Mouse (Mus musculus) adrenal gland, adult 8-10 months (tissue): ENCODE results near the gene Fgfr2. TPM values are rescaled to one million over a fixed set of nuclear protein-coding genes. Genes with fewer than 3 reads are reported as not detected.
A peak's percentile ranks its signal among the peaks of the same experiment; 100 is the strongest.

Source experiments
- DNase-seq: peaks from one replicate; pipeline ENCODE4 v3.0.0; 2022
- total RNA-seq, 4 experiments: library from RNA; stranded (reverse); gene quantifications; 2 replicates each; pipeline ENCODE4 v1.2.4; 2022

Fgfr2 gene
- total RNA-seq, 4 experiments from 2014 or later = 193 to 471 (median 262) TPM

- DNase-seq = no peak
Measured at GRCm38 (mm10) chr7:132654412-132654811, 468.7 kb downstream of the Fgfr2 start.

GRCm38 (mm10) chr7:132646514-132646913 is 476.6 kb downstream of the Fgfr2 start:
- DNase-seq = no peak

- DNase-seq = no peak
Measured at GRCm38 (mm10) chr7:132644605-132645279, 478.4 kb downstream of the Fgfr2 start.

- no peak for DNase-seq
Measured at GRCm38 (mm10) chr7:132641606-132642005, 481.5 kb downstream of the Fgfr2 start.

GRCm38 (mm10) chr7:132640946-132641345 is 482.2 kb downstream of the Fgfr2 start:
- DNase-seq = no peak

GRCm38 (mm10) chr7:132638446-132639087 is 484.6 kb downstream of the Fgfr2 start:
- no peak for DNase-seq

GRCm38 (mm10) chr7:132637292-132637691 is 485.9 kb downstream of the Fgfr2 start:
- no peak for DNase-seq

GRCm38 (mm10) chr7:132631313-132631712 is 491.8 kb downstream of the Fgfr2 start:
- no peak for DNase-seq

- no peak for DNase-seq
Measured at GRCm38 (mm10) chr7:132627448-132627847, 495.7 kb downstream of the Fgfr2 start.

GRCm38 (mm10) chr7:132626174-132626573 is 497.0 kb downstream of the Fgfr2 start:
- DNase-seq = no peak

- DNase-seq = no peak
Measured at GRCm38 (mm10) chr7:132624161-132624560, 499.0 kb downstream of the Fgfr2 start.

GRCm38 (mm10) chr7:132619975-132620918 is 502.9 kb downstream of the Fgfr2 start:
- no peak for DNase-seq

- no peak for DNase-seq
Measured at GRCm38 (mm10) chr7:132619549-132619948, 503.6 kb downstream of the Fgfr2 start.

GRCm38 (mm10) chr7:132617021-132617564 is 506.1 kb downstream of the Fgfr2 start:
- no peak for DNase-seq

- DNase-seq = no peak
Measured at GRCm38 (mm10) chr7:132616391-132616790, 506.8 kb downstream of the Fgfr2 start.

- DNase-seq = peak; percentile 43
Measured at GRCm38 (mm10) chr7:132615346-132615745, 507.8 kb downstream of the Fgfr2 start.

- no peak for DNase-seq
Measured at GRCm38 (mm10) chr7:132611530-132611929, 511.6 kb downstream of the Fgfr2 start.

- peak; percentile 80 for DNase-seq
Measured at GRCm38 (mm10) chr7:132610468-132611318, 512.5 kb downstream of the Fgfr2 start, which contains the start of gene Lhpp. Gene Lhpp, plus strand, starts transcription at chr7:132610638.

- DNase-seq = no peak
Measured at GRCm38 (mm10) chr7:132608316-132609020, 514.7 kb downstream of the Fgfr2 start.

GRCm38 (mm10) chr7:132605689-132606088 is 517.5 kb downstream of the Fgfr2 start:
- no peak for DNase-seq

GRCm38 (mm10) chr7:132604720-132605119 is 518.4 kb downstream of the Fgfr2 start:
- no peak for DNase-seq
